Mouse (Mus musculus) ES-CJ7 (cell line): ENCODE measurements around the gene Gm5935.
"Not testable (repeated sequence)": the region's sequence is repeated elsewhere in the genome, so short reads cannot be mapped to it uniquely, and the experiment has no call there.

ENCODE experiments used
- DNase-seq: peaks from one replicate; pipeline ENCODE4 v3.0.0; 2011; ENCODE audit warnings: low read depth, low spot score

Gm5935 gene

GRCm38 (mm10) chrX:24775064-24775463 lies at the start of gene Gm5935:
Gene Gm5935, minus strand, starts transcription at chrX:24775164.
- not testable (repeated sequence) for DNase-seq
